Mouse (Mus musculus) midbrain, postnatal 0 days (tissue): Measurements from ENCODE around the gene Ncapd3. TPM values are rescaled to one million over a fixed set of nuclear protein-coding genes. Genes with fewer than 3 reads are reported as not detected.

Experiments
- ATAC-seq: fragments of 200-750 bp; cut with Nextera tagmentation; 2 replicates; pipeline ENCODE4 v1.8.0; 2017; ENCODE audit warnings: moderate number of reproducible peaks, mild to moderate bottlenecking, moderate TSS enrichment, moderate library complexity; ENCODE audit not compliant: low FRiP score
- DNase-seq: peaks from one replicate; pipeline ENCODE4 v3.0.0-alpha.2; 2015; ENCODE audit warnings: low spot score
- H3K27ac ChIP-seq: fragments of 300-500 bp; sonication (generic); 2 replicates; pipeline ENCODE4 v1.5.1; 2014; ENCODE audit warnings: low read depth, mild to moderate bottlenecking, low read length, mixed read lengths
- H3K27me3 ChIP-seq: fragments of 300-500 bp; sonication (generic); 2 replicates; pipeline ENCODE4 v1.6.1; 2014; ENCODE audit warnings: low read length, control low read depth, mixed read lengths; ENCODE audit not compliant: insufficient read depth
- H3K36me3 ChIP-seq: fragments of 300-500 bp; sonication (generic); 2 replicates; pipeline ENCODE4 v1.6.1; 2014; ENCODE audit warnings: low read length, control low read depth, mixed read lengths; ENCODE audit not compliant: insufficient read depth
- H3K4me1 ChIP-seq: fragments of 300-500 bp; sonication (generic); 2 replicates; pipeline ENCODE4 v1.6.1; 2014; ENCODE audit warnings: mild to moderate bottlenecking, control low read depth, antibody characterized with exemption, low read length, mixed read lengths; ENCODE audit not compliant: insufficient read depth
- H3K4me2 ChIP-seq: fragments of 300-500 bp; sonication (generic); 2 replicates; pipeline ENCODE4 v1.6.1; 2014; ENCODE audit warnings: low read depth, mild to moderate bottlenecking, low read length, mixed read lengths; ENCODE audit not compliant: poor library complexity, severe bottlenecking
- H3K4me3 ChIP-seq: fragments of 300-500 bp; sonication (generic); 2 replicates; pipeline ENCODE4 v1.5.1; 2014; ENCODE audit warnings: low read depth, mild to moderate bottlenecking, low read length, moderate library complexity
- H3K9ac ChIP-seq: fragments of 300-500 bp; sonication (generic); replicated peaks from 2 replicates; pipeline ENCODE4 v1.6.1; 2014; ENCODE audit warnings: mild to moderate bottlenecking, low read length, moderate library complexity, mixed read lengths; ENCODE audit not compliant: poor library complexity, severe bottlenecking
- H3K9me3 ChIP-seq: fragments of 300-500 bp; sonication (generic); 2 replicates; pipeline ENCODE4 v1.6.1; 2016; ENCODE audit warnings: low read length, control low read depth
- CTCF ChIP-seq: IDR thresholded peaks from 2 replicates; pipeline ENCODE4 v1.5.1; 2016; ENCODE audit warnings: antibody characterized with exemption, mild to moderate bottlenecking
- WGBS: fragments of 180-500 bp; shearing (Covaris S2); extraction: QIAGEN DNeasy Blood & Tissue Kit; methylation state at CpG from one replicate; pipeline ENCODE4 v1.1.7; 2014; 5-methylcytosine and 5-hydroxymethylcytosine counted together
- polyA plus RNA-seq: library from polyadenylated mRNA; unstranded; fragments of >200 nt; fragmentation: Nextera tagmentation; extraction: Ambion mirVana; gene quantifications from 2 replicates; pipeline ENCODE4 v1.2.1, GENCODE M21; 2015
- total RNA-seq: library from RNA; depleted of rRNA; stranded (reverse); fragments of >200 nt; gene quantifications from 2 replicates; pipeline ENCODE4 v1.2.3, GENCODE M21; 2014

Gene Ncapd3
- total and polyA plus RNA-seq, 2 experiments from 2014 or later = 7.3 to 20.2 TPM

DNA sequence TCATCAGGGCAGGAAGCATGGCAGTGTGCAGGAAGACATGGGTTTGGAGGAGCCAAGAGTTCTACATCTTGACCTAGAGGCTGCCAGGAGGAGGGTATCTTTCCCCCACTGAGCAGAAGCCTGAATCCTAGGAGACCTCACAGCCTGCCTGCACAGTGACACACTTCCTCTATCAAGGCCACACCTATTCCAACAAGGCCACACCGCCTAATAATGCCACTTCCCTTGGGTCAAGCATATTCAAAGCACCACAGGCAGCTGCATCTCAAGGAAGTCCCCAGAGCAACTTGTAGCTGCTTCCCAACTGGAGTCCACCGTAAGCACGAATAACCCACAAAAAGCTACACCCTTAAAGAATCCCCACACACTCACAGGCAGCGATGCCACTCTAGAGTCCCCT is 92.1 kb downstream of the Ncapd3 start:
- H3K36me3 ChIP-seq = no peaks in the 10 kb centered on the region
- H3K27ac ChIP-seq = no peak overlapping the region
- DNase-seq = no peak
- no peak overlapping the region for H3K4me3 ChIP-seq
- no peak for TF ChIP-seq CTCF
- H3K9me3 ChIP-seq = no peaks in the 10 kb centered on the region
- H3K27me3 ChIP-seq = no peaks in the 10 kb centered on the region
- ATAC-seq = no peak
- H3K4me1 ChIP-seq = 0 out of 2 replicates have a peak, but pooled peaks cover 4% of the 10 kb centered on the region
- 83% methylated on average over 4 of the region's 4 CpGs for WGBS
- H3K9ac ChIP-seq = no peak overlapping the region
- H3K4me2 ChIP-seq = no peak overlapping the region

GRCm38 (mm10) chr9:27122963-27123362 is 93.0 kb downstream of the Ncapd3 start:
- Histone ChIP-seq H3K4me3 (no peak overlapping the region), H3K4me2 (no peak overlapping the region), H3K4me1 (0 out of 2 replicates have a peak, but pooled peaks cover 4% of the 10 kb centered on the region), H3K27me3 (no peaks in the 10 kb centered on the region), H3K9ac (no peak overlapping the region), H3K27ac (peak overlapping the region; percentile 32; the same call in 1 of the 2 replicates), H3K9me3 (no peaks in the 10 kb centered on the region), H3K36me3 (no peaks in the 10 kb centered on the region)
- no peak for TF ChIP-seq CTCF
- ATAC-seq (no peak), DNase-seq (peak; percentile 16)
- WGBS = 23% methylated on average over 4 of the region's 4 CpGs

DNA sequence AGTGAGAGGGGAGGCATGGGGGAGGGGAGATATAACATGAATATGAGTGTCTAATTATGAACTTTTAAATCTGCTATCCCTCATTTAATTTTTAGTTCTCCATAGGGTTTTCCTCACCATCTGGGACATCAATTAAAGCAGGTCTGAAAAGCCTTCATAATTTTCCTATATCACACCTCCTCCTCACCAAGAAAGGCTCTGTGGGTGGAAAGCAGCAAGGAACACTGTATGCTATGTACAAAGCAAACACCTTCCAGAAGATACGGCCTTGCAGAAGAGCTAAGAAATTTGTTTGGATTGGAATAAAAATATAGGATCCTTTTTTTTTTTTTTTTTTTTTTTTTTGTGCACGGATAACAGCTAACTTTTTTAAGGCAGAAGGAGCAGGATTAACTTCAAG is 94.0 kb downstream of the Ncapd3 start:
- Histone ChIP-seq H3K27me3 (no peaks in the 10 kb centered on the region), H3K27ac (no peak overlapping the region), H3K36me3 (no peaks in the 10 kb centered on the region), H3K4me3 (no peak overlapping the region), H3K4me1 (0 out of 2 replicates have a peak, but pooled peaks cover 4% of the 10 kb centered on the region), H3K4me2 (no peak overlapping the region), H3K9ac (no peak overlapping the region), H3K9me3 (no peaks in the 10 kb centered on the region)
- no peak for TF ChIP-seq CTCF
- 79% methylated on average over 2 of the region's 2 CpGs for WGBS
- DNase-seq = no peak
- ATAC-seq = no peak

DNA sequence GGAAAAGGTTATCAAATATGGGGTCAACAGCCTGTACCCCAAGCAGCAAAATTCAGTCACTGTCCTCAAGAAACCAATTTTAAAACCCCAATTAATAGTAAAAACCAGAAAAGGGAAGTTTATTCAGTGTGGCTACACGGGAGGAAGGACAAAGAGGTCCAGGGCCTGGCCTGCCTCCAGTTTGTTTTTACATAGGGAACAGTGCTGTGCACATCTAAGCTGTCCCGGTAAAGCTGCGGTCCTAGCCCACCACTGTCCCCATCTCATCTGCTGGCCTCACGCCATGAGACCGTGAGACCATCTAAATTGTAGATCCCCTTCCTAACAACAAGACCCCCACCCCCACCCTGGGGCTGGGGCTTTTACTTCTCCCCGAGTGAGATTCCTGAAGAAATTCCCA is 95.5 kb downstream of the Ncapd3 start:
- ATAC-seq = no peak
- Histone ChIP-seq H3K27me3 (no peaks in the 10 kb centered on the region), H3K36me3 (no peaks in the 10 kb centered on the region), H3K9ac (no peak overlapping the region), H3K4me1 (0 out of 2 replicates have a peak, but pooled peaks cover 4% of the 10 kb centered on the region), H3K27ac (no peak overlapping the region), H3K4me2 (no peak overlapping the region), H3K9me3 (no peaks in the 10 kb centered on the region), H3K4me3 (no peak overlapping the region)
- DNase-seq = no peak
- WGBS = 42% methylated on average over 6 of the region's 6 CpGs
- TF ChIP-seq CTCF = no peak

GRCm38 (mm10) chr9:27126543-27126942 is 96.6 kb downstream of the Ncapd3 start:
- Histone ChIP-seq H3K9me3 (no peaks in the 10 kb centered on the region), H3K4me1 (0 out of 2 replicates have a peak, but pooled peaks cover 4% of the 10 kb centered on the region), H3K4me3 (no peak overlapping the region), H3K27ac (no peak overlapping the region), H3K4me2 (no peak overlapping the region), H3K27me3 (no peaks in the 10 kb centered on the region), H3K36me3 (no peaks in the 10 kb centered on the region), H3K9ac (no peak overlapping the region)
- ATAC-seq (no peak), DNase-seq (no peak)
- 93% methylated on average over 6 of the region's 6 CpGs for WGBS
- peak; percentile 53 for TF ChIP-seq CTCF

GRCm38 (mm10) chr9:27128629-27129028 is 98.7 kb downstream of the Ncapd3 start:
- H3K27ac ChIP-seq = no peak overlapping the region
- no peak for DNase-seq
- H3K4me1 ChIP-seq = no peaks in the 10 kb centered on the region
- no peak overlapping the region for H3K4me3 ChIP-seq
- no peaks in the 10 kb centered on the region for H3K9me3 ChIP-seq
- no peak for ATAC-seq
- 88% methylated on average over 4 of the region's 4 CpGs for WGBS
- H3K4me2 ChIP-seq = no peak overlapping the region
- no peaks in the 10 kb centered on the region for H3K36me3 ChIP-seq
- no peak for TF ChIP-seq CTCF
- H3K27me3 ChIP-seq = no peaks in the 10 kb centered on the region
- H3K9ac ChIP-seq = no peak overlapping the region
